Mouse (Mus musculus) lung, postnatal 0 days (tissue): ENCODE measurements at regions not wholly inside any gene's neighbourhood (a gene's known extent, or its start where the extent isn't known, plus 50 kb on each side); places are given as distances from the start of the nearest gene placed in this dataset.

ENCODE experiments used
- ATAC-seq: fragments of 200-750 bp; cut with Nextera tagmentation; 2 replicates; pipeline ENCODE4 v1.8.0; 2017; ENCODE audit warnings: moderate library complexity
- DNase-seq: peaks from one replicate; pipeline ENCODE4 v3.0.0-alpha.2; 2016; ENCODE audit warnings: low spot score
- H3K27ac ChIP-seq: fragments of 300-500 bp; sonication (generic); 2 replicates; pipeline ENCODE4 v1.5.1; 2014; ENCODE audit warnings: antibody characterized with exemption, mild to moderate bottlenecking, low read length, mixed read lengths
- H3K27me3 ChIP-seq: fragments of 300-500 bp; sonication (generic); replicated peaks from 2 replicates; pipeline ENCODE4 v1.6.1; 2014; ENCODE audit warnings: low read length, mixed read lengths; ENCODE audit not compliant: insufficient read depth
- H3K36me3 ChIP-seq: fragments of 300-500 bp; sonication (generic); 2 replicates; pipeline ENCODE4 v1.6.1; 2014; ENCODE audit warnings: low read length, mixed read lengths; ENCODE audit not compliant: insufficient read depth
- H3K4me1 ChIP-seq: fragments of 300-500 bp; sonication (generic); 2 replicates; pipeline ENCODE4 v1.6.1; 2014; ENCODE audit warnings: antibody characterized with exemption, low read depth, low read length, mixed read lengths; ENCODE audit not compliant: insufficient read depth
- H3K4me2 ChIP-seq: fragments of 300-500 bp; sonication (generic); replicated peaks from 2 replicates; pipeline ENCODE4 v1.6.1; 2014; ENCODE audit warnings: low read depth, mild to moderate bottlenecking, low read length, moderate library complexity, mixed read lengths
- H3K4me3 ChIP-seq: fragments of 300-500 bp; sonication (generic); 2 replicates; pipeline ENCODE4 v1.5.1; 2014; ENCODE audit warnings: low read depth, low read length
- H3K9ac ChIP-seq: fragments of 300-500 bp; sonication (generic); replicated peaks from 2 replicates; pipeline ENCODE4 v1.6.1; 2014; ENCODE audit warnings: low read depth, mild to moderate bottlenecking
- H3K9me3 ChIP-seq: fragments of 300-500 bp; sonication (generic); 2 replicates; pipeline ENCODE4 v1.6.1; 2016; ENCODE audit warnings: low read length, mixed read lengths
- CTCF ChIP-seq: IDR thresholded peaks from 2 replicates; pipeline ENCODE4 v1.5.1; 2016; ENCODE audit warnings: antibody characterized with exemption, mild to moderate bottlenecking
- EP300 ChIP-seq: IDR thresholded peaks from 2 replicates; pipeline ENCODE4 v1.6.1; 2016; ENCODE audit warnings: antibody characterized with exemption, mild to moderate bottlenecking, control low read depth
- WGBS: fragments of 180-500 bp; shearing (Covaris S2); extraction: QIAGEN DNeasy Blood & Tissue Kit; methylation state at CpG from one replicate; pipeline ENCODE4 v1.1.7; 2014; 5-methylcytosine and 5-hydroxymethylcytosine counted together

- H3K4me2 ChIP-seq: no peak overlapping the region
- H3K36me3 ChIP-seq: no peaks in the 10 kb centered on the region
- TF ChIP-seq EP300: no peak
- H3K4me1 ChIP-seq: no peaks in the 10 kb centered on the region
- 94% methylated on average over 9 of the region's 9 CpGs for WGBS
- no peak overlapping the region for H3K27ac ChIP-seq
- ATAC-seq (no peak), DNase-seq (no peak)
- no peaks in the 10 kb centered on the region for H3K27me3 ChIP-seq
- H3K4me3 ChIP-seq: no peak overlapping the region
- no peak overlapping the region for H3K9ac ChIP-seq
- H3K9me3 ChIP-seq: no peaks in the 10 kb centered on the region
Measured at GRCm38 (mm10) chr11:84686473-84686872, 132.8 kb downstream of the Mrm1 start.

- ATAC-seq (no peak), DNase-seq (no peak)
- 79% methylated on average over 3 of the region's 3 CpGs for WGBS
- Histone ChIP-seq H3K9ac (no peak overlapping the region), H3K4me2 (no peak overlapping the region), H3K27ac (no peak overlapping the region), H3K4me3 (no peak overlapping the region), H3K4me1 (no peaks in the 10 kb centered on the region), H3K27me3 (no peaks in the 10 kb centered on the region), H3K9me3 (no peaks in the 10 kb centered on the region), H3K36me3 (no peaks in the 10 kb centered on the region)
- no peak for TF ChIP-seq CTCF
- TF ChIP-seq EP300: no peak
Measured at GRCm38 (mm10) chr11:84684325-84684724, 135.0 kb downstream of the Mrm1 start.

- H3K27ac ChIP-seq: no peak overlapping the region
Measured at GRCm38 (mm10) chr11:84682931-84683330, 136.4 kb downstream of the Mrm1 start.

GRCm38 (mm10) chr11:84676377-84677078, 142.8 kb downstream of the Mrm1 start:
- Histone ChIP-seq H3K9ac (no peak overlapping the region), H3K4me1 (no peaks in the 10 kb centered on the region), H3K27ac (no peak overlapping the region), H3K4me2 (no peak overlapping the region), H3K36me3 (no peaks in the 10 kb centered on the region), H3K9me3 (no peaks in the 10 kb centered on the region), H3K4me3 (no peak overlapping the region), H3K27me3 (no peaks in the 10 kb centered on the region)
- ATAC-seq: no peak
- TF ChIP-seq EP300: no peak
- no peak for TF ChIP-seq CTCF
- 56% methylated on average over 18 of the region's 18 CpGs for WGBS
- DNase-seq: no peak

More at GRCm38 (mm10) chr11:84682931-84683330, 136.4 kb downstream of the Mrm1 start:
- no peak overlapping the region for H3K9ac ChIP-seq
- no peak for TF ChIP-seq CTCF
- no peak for TF ChIP-seq EP300
- ATAC-seq (no peak), DNase-seq (no peak)
- H3K4me3 ChIP-seq: no peak overlapping the region
- H3K4me1 ChIP-seq: no peaks in the 10 kb centered on the region
- H3K36me3 ChIP-seq: no peaks in the 10 kb centered on the region
- H3K27me3 ChIP-seq: no peaks in the 10 kb centered on the region
- no peak overlapping the region for H3K4me2 ChIP-seq
- no peaks in the 10 kb centered on the region for H3K9me3 ChIP-seq
- 58% methylated on average over 13 of the region's 13 CpGs for WGBS

GRCm38 (mm10) chr11:84672841-84673473, 146.4 kb downstream of the Mrm1 start:
- no peaks in the 10 kb centered on the region for H3K36me3 ChIP-seq
- 22% methylated on average over 17 of the region's 18 CpGs for WGBS
- no peak overlapping the region for H3K9ac ChIP-seq
- H3K4me3 ChIP-seq: no peak overlapping the region
- no peak for ATAC-seq
- H3K27me3 ChIP-seq: no peaks in the 10 kb centered on the region
- no peak for DNase-seq
- H3K27ac ChIP-seq: no peak overlapping the region
- H3K4me1 ChIP-seq: no peaks in the 10 kb centered on the region
- H3K9me3 ChIP-seq: no peaks in the 10 kb centered on the region
- TF ChIP-seq EP300: no peak
- TF ChIP-seq CTCF: no peak
- H3K4me2 ChIP-seq: no peak overlapping the region

GRCm38 (mm10) chr11:84671585-84671984, 146.2 kb upstream of the Lhx1 start:
- no peaks in the 10 kb centered on the region for H3K9me3 ChIP-seq
- no peak for ATAC-seq
- DNase-seq: no peak
- H3K36me3 ChIP-seq: no peaks in the 10 kb centered on the region
- WGBS: 57% methylated on average over 6 of the region's 6 CpGs
- no peaks in the 10 kb centered on the region for H3K27me3 ChIP-seq
- no peak overlapping the region for H3K4me2 ChIP-seq
- TF ChIP-seq CTCF: no peak
- no peak for TF ChIP-seq EP300
- H3K27ac ChIP-seq: no peak overlapping the region
- H3K4me3 ChIP-seq: no peak overlapping the region
- no peak overlapping the region for H3K9ac ChIP-seq
- H3K4me1 ChIP-seq: no peaks in the 10 kb centered on the region
